Mouse (Mus musculus) olfactory bulb, adult 2 months (tissue): ENCODE data around the gene Trim59.

Source experiments
- CTCF ChIP-seq: fragments of 200-500 bp; IDR thresholded peaks from 2 replicates; pipeline ENCODE4 v1.5.1; 2012; ENCODE audit warnings: low read depth, mild to moderate bottlenecking, low read length, moderate library complexity; ENCODE audit not compliant: insufficient read depth
- POLR2A ChIP-seq: fragments of 200-500 bp; IDR thresholded peaks from 2 replicates; pipeline ENCODE4 v1.6.1; 2012; ENCODE audit warnings: mild to moderate bottlenecking, low read depth, low read length, moderate library complexity; ENCODE audit not compliant: insufficient read depth

DNA sequence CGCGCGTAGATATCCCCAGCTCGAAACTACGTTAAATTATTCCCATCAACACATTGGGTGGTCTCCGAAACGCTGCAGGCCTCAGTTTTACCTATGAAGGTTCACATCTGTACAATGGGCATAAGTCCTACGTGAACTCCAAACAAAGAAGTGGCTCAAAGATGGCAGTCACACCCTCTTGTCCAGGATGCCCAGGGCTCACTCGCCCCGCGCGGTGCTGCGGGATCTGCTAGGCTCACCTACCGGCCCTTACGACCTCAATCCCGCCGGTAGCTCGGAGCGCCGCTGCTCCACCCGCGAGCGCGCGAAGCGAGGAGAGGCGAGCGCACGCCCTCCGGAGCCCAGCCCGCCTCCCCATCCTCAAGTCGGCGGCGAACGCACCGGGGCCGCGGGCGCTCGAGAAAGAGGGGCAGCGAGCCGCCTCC lies 376 bp downstream of the Trim59 start:
- no peak for TF ChIP-seq CTCF
- TF ChIP-seq POLR2A, result no peak
